Mouse (Mus musculus) embryonic fibroblast, embryonic 13.5 days (primary cell): ENCODE data around the gene Mroh8.

ENCODE experiments used
- CTCF ChIP-seq: IDR thresholded peaks from 2 replicates; pipeline ENCODE4 v1.5.1; 2011; ENCODE audit warnings: mild to moderate bottlenecking, control low read depth, low read length, moderate library complexity, borderline replicate concordance; ENCODE audit not compliant: insufficient read depth
- POLR2A ChIP-seq: IDR thresholded peaks from 2 replicates; pipeline ENCODE4 v1.6.1; 2011; ENCODE audit warnings: low read depth, mild to moderate bottlenecking, control low read depth, low read length, moderate library complexity

- TF ChIP-seq POLR2A (no peak), CTCF (no peak)
Observed at GRCm38 (mm10) chr2:157309611-157310010, 30.3 kb upstream of the Mroh8 start.
